Mouse (Mus musculus) small intestine, adult 2 months (tissue): Measurements from ENCODE around the gene Gpx6.

Experiments used
- CTCF ChIP-seq: fragments of 200-500 bp; IDR thresholded peaks from 2 replicates; pipeline ENCODE4 v1.5.1; 2012; ENCODE audit warnings: low read depth, mild to moderate bottlenecking, control low read depth, inconsistent platforms, low read length, moderate library complexity, mixed read lengths; ENCODE audit not compliant: insufficient replicate concordance, insufficient read length; ENCODE audit errors: extremely low read depth
- POLR2A ChIP-seq: fragments of 200-500 bp; IDR thresholded peaks from 2 replicates; pipeline ENCODE4 v1.6.1; 2012; ENCODE audit warnings: low read depth, mild to moderate bottlenecking, control low read depth, inconsistent platforms, low read length, moderate library complexity

GRCm38 (mm10) chr13:21304483-21305066, 7.3 kb upstream of the Gpx6 start:
- TF ChIP-seq CTCF = no peak
- no peak for TF ChIP-seq POLR2A
